Mouse (Mus musculus) thymus, adult 2 months (tissue): ENCODE data around the gene Eva1c.

Experiments used
- CTCF ChIP-seq: fragments of 200-500 bp; IDR thresholded peaks from 2 replicates; pipeline ENCODE4 v1.5.1; 2012; ENCODE audit warnings: mild to moderate bottlenecking, control low read depth, low read length, moderate library complexity, borderline replicate concordance; ENCODE audit not compliant: control insufficient read depth, poor library complexity, insufficient read depth; ENCODE audit errors: extremely low read depth
- POLR2A ChIP-seq: fragments of 200-500 bp; IDR thresholded peaks from 2 replicates; pipeline ENCODE4 v1.6.1; 2012; ENCODE audit warnings: mild to moderate bottlenecking, low read length, control low read depth, moderate library complexity; ENCODE audit not compliant: control insufficient read depth, poor library complexity, insufficient read depth; ENCODE audit errors: extremely low read depth

DNA sequence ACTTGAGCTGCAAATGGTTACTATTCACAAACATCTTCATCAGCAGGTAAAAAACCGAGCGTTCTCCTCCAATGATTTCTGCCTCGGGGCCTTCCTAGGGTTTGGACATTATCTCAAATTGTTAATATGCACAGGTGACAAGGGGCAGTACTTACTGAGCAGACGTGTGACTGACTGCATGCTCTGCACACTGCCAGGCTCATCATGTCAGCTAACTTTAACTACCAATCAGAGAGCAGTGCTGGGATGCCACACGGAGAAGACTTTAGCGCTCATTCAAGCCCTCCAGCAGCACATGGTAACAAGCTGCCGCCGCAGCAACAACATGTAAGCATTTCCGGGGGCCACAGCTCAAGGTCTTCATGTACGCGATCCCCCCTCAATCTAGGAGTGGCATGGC lies 43.2 kb upstream of the Eva1c start:
- TF ChIP-seq POLR2A (no peak), CTCF (no peak)
